Comparison of ENCODE assay signal across 8 mouse cellular contexts in genomic region chr10:88886114-88886513, GRCm38 (mm10). TPM values are rescaled to one million over a fixed set of nuclear protein-coding genes. Genes with fewer than 3 reads are reported as not detected.
DNase-seq lines count a peak whose midpoint lies in the region; ATAC-seq and TF ChIP-seq lines count a peak whose summit lies in the region.

No protein-coding gene starts in this region.

- H3K27me3 ChIP-seq in heart, postnatal 0 days (ENCODE audit: control insufficient read depth, insufficient read depth, low read length): peaks cover 19% of the 10 kb centered on the region
- peaks cover 7% of the 10 kb centered on the region for H3K27me3 ChIP-seq in heart, adult 2 months (ENCODE audit: control insufficient read depth, insufficient read depth, low read length)
- H3K27me3 ChIP-seq in hindbrain, embryonic 10.5 days (ENCODE audit: insufficient read depth, poor library complexity, severe bottlenecking): peaks cover 30% of the 10 kb centered on the region
- H3K27me3 ChIP-seq in midbrain, embryonic 14.5 days (ENCODE audit: control insufficient read depth, insufficient read depth, low read length): peaks cover 19% of the 10 kb centered on the region

- H3K9me3 ChIP-seq in heart, postnatal 0 days (replicated peaks; ENCODE audit: control insufficient read depth, low read length): no peaks in the 10 kb centered on the region
- H3K9me3 ChIP-seq in hindbrain, embryonic 10.5 days: peaks cover 3% of the 10 kb centered on the region; the same call in 1 of the 2 replicates
- no peaks in the 10 kb centered on the region for H3K9me3 ChIP-seq in midbrain, embryonic 14.5 days (ENCODE audit: control insufficient read depth, low read length)

- no peak for TF ChIP-seq POLR2A in heart, adult 2 months (IDR thresholded peaks at IDR 0.05; ENCODE audit: insufficient read depth, low read depth, low read length)
- TF ChIP-seq POLR2A in cortical plate, adult 2 months (IDR thresholded peaks at IDR 0.05; ENCODE audit: extremely low read depth, insufficient read depth, low read length): no peak

- 0 out of 2 replicates have a peak, but pooled peaks cover 3% of the 10 kb centered on the region for H3K4me1 ChIP-seq in heart, postnatal 0 days (ENCODE audit: control insufficient read depth, insufficient read depth)
- no peaks in the 10 kb centered on the region for H3K4me1 ChIP-seq in heart, adult 2 months (ENCODE audit: control insufficient read depth, insufficient read depth, low read length)
- no peaks in the 10 kb centered on the region for H3K4me1 ChIP-seq in cortical plate, adult 2 months (ENCODE audit: control insufficient read depth, insufficient read depth, low read length)
- H3K4me1 ChIP-seq in hindbrain, embryonic 10.5 days (replicated peaks): peaks cover 10% of the 10 kb centered on the region
- peaks cover 3% of the 10 kb centered on the region; the same call in 1 of the 2 replicates for H3K4me1 ChIP-seq in midbrain, embryonic 14.5 days (ENCODE audit: control insufficient read depth, insufficient read depth, low read length)

- no peaks in the 10 kb centered on the region for H3K79me2 ChIP-seq in heart, adult 2 months (replicated peaks; ENCODE audit: control insufficient read depth, insufficient read depth, low read length)

- H3K36me3 ChIP-seq in heart, postnatal 0 days (replicated peaks; ENCODE audit: control insufficient read depth, insufficient read depth, low read length): no peaks in the 10 kb centered on the region
- no peaks in the 10 kb centered on the region for H3K36me3 ChIP-seq in heart, adult 2 months (ENCODE audit: control insufficient read depth, insufficient read depth, low read length)
- H3K36me3 ChIP-seq in hindbrain, embryonic 10.5 days: no peaks in the 10 kb centered on the region
- H3K36me3 ChIP-seq in midbrain, embryonic 14.5 days (ENCODE audit: control insufficient read depth, insufficient read depth, low read length): no peaks in the 10 kb centered on the region

- ATAC-seq in heart, postnatal 0 days (ENCODE audit: insufficient read depth, low read depth): no peak
- ATAC-seq in midbrain, embryonic 14.5 days (ENCODE audit: low FRiP score, low TSS enrichment): peak; percentile 11; the same call in 1 of the 2 replicates

- TF ChIP-seq CTCF in heart, postnatal 0 days (IDR thresholded peaks at IDR 0.05; ENCODE audit: low read depth): no peak
- no peak for TF ChIP-seq CTCF in heart, adult 2 months (IDR thresholded peaks at IDR 0.05)
- no peak for TF ChIP-seq CTCF in cortical plate, adult 2 months (IDR thresholded peaks at IDR 0.05; ENCODE audit: extremely low read depth, insufficient read depth, low read length)

- intact Hi-C loops in heart, adult 2 months (cut with DNase I): no loop called here

- H3K4me2 ChIP-seq in heart, postnatal 0 days (ENCODE audit: low read depth, low read length): peak overlapping the region; percentile 42
- peak overlapping the region; percentile 60 for H3K4me2 ChIP-seq in midbrain, embryonic 14.5 days (ENCODE audit: low read length)

- 2% methylated on average over 32 of the region's 32 CpGs for WGBS in heart, postnatal 0 days
- WGBS in heart, adult 2 months: 4% methylated on average over 32 of the region's 32 CpGs
- 2% methylated on average over 32 of the region's 32 CpGs for WGBS in hindbrain, embryonic 10.5 days
- 2% methylated on average over 32 of the region's 32 CpGs for WGBS in midbrain, embryonic 14.5 days

- H3K27ac ChIP-seq in heart, postnatal 0 days (ENCODE audit: low read depth): no peak overlapping the region
- no peak overlapping the region for H3K27ac ChIP-seq in heart, adult 2 months
- no peak overlapping the region for H3K27ac ChIP-seq in cortical plate, adult 2 months (ENCODE audit: insufficient read depth, low read length)
- H3K27ac ChIP-seq in hindbrain, embryonic 10.5 days: no peak overlapping the region
- H3K27ac ChIP-seq in midbrain, embryonic 14.5 days (replicated peaks; ENCODE audit: low read depth, low read length): no peak overlapping the region

- no peak for TF ChIP-seq EP300 in heart, postnatal 0 days (IDR thresholded peaks at IDR 0.05; ENCODE audit: low read depth)
- no peak for TF ChIP-seq EP300 in heart, adult 2 months (IDR thresholded peaks at IDR 0.05; ENCODE audit: insufficient read depth, low read depth, low read length)

- H3K4me3 ChIP-seq in heart, postnatal 0 days (ENCODE audit: low read depth, low read length): peak overlapping the region; percentile 21
- H3K4me3 ChIP-seq in heart, adult 2 months: no peak overlapping the region
- peak overlapping the region; percentile 15; the same call in 1 of the 2 replicates for H3K4me3 ChIP-seq in cortical plate, adult 2 months (ENCODE audit: insufficient read depth, low read length)
- peak overlapping the region; percentile 51 for H3K4me3 ChIP-seq in hindbrain, embryonic 10.5 days
- H3K4me3 ChIP-seq in midbrain, embryonic 14.5 days (replicated peaks; ENCODE audit: low read depth, low read length): peak overlapping the region; percentile 33

- DNase-seq in heart, postnatal 0 days (ENCODE audit: low spot score): no peak
- no peak for DNase-seq in heart, adult 2 months
- DNase-seq in hindbrain, embryonic 10.5 days (ENCODE audit: low spot score): peak; percentile 13
- DNase-seq in midbrain, embryonic 14.5 days: peak; percentile 3
- no peak for DNase-seq in right cerebral cortex, postnatal 14 days
- DNase-seq in layer of hippocampus, postnatal 14 days (ENCODE audit: low spot score in 2 of 2): no peak
- no peak for DNase-seq in cerebellum, adult 11 months

- no peak overlapping the region for H3K9ac ChIP-seq in heart, postnatal 0 days (replicated peaks; ENCODE audit: low read depth, low read length)
- no peak overlapping the region for H3K9ac ChIP-seq in heart, adult 2 months (ENCODE audit: low read depth, low read length)
- H3K9ac ChIP-seq in midbrain, embryonic 14.5 days (replicated peaks; ENCODE audit: low read length): no peak overlapping the region; the same call in 1 of the 2 replicates

RNA-seq across cellular contexts. Expression of gene Slc5a8, which starts 0.3 kb away (rescaled TPM):
- not detected in 2 replicates for total RNA-seq in heart, postnatal 0 days (2014; rRNA removed; ENCODE audit: low replicate concordance)
- polyA plus RNA-seq in heart, postnatal 0 days (2015; fragmentation: Nextera tagmentation; extraction: Ambion mirVana): 0.10 TPM in 1 of 2 replicates, not detected in the other
- total RNA-seq in heart, adult 2 months (2021): not detected
- 0.23 TPM in 1 of 2 replicates, not detected in the other for polyA plus RNA-seq in heart, adult 2 months (2012; rRNA removed)
- polyA plus RNA-seq in cortical plate, adult 2 months (2012; rRNA removed): 0.04 TPM in 1 of 2 replicates, not detected in the other
- polyA plus RNA-seq in hindbrain, embryonic 10.5 days (2016; fragmentation: Nextera tagmentation; extraction: Ambion mirVana): 0.05 TPM in 1 of 2 replicates, not detected in the other
- 0.05 and 0.07 TPM in 2 replicates for polyA plus RNA-seq in midbrain, embryonic 14.5 days (2014; fragmentation: Nextera tagmentation; extraction: Ambion mirVana)
- total RNA-seq in layer of hippocampus, postnatal 14 days (2021): under 1 TPM in 1 of 2 experiments, not detected in 1; 0.07 TPM

RNA-seq across cellular contexts. Expression of gene Utp20, which starts 59.5 kb away (rescaled TPM):
- 3.8 and 6.5 TPM in 2 replicates for total RNA-seq in heart, postnatal 0 days (2014; rRNA removed; ENCODE audit: low replicate concordance)
- polyA plus RNA-seq in heart, postnatal 0 days (2015; fragmentation: Nextera tagmentation; extraction: Ambion mirVana): 4.6 and 5.0 TPM in 2 replicates
- total RNA-seq in heart, adult 2 months (2021): 10 to 100 TPM; 11.1 to 12.8 TPM
- polyA plus RNA-seq in heart, adult 2 months (2012; rRNA removed): 3.4 and 6.5 TPM in 2 replicates
- polyA plus RNA-seq in cortical plate, adult 2 months (2012; rRNA removed): 18.0 and 18.7 TPM in 2 replicates
- polyA plus RNA-seq in hindbrain, embryonic 10.5 days (2016; fragmentation: Nextera tagmentation; extraction: Ambion mirVana): 16.6 and 22.8 TPM in 2 replicates
- polyA plus RNA-seq in midbrain, embryonic 14.5 days (2014; fragmentation: Nextera tagmentation; extraction: Ambion mirVana): 10.3 and 12.7 TPM in 2 replicates
- 10 to 100 TPM; 20.0 to 23.1 TPM for total RNA-seq in layer of hippocampus, postnatal 14 days (2021)

Comparison
In these comparisons a context has a peak if more than half of its experiments do, and no peak if none do; other contexts are left out.
1. DNase-seq: peak in hindbrain, embryonic 10.5 days (single experiment) and midbrain, embryonic 14.5 days (single experiment); none in heart, postnatal 0 days (single experiment), heart, adult 2 months (0 of 2), right cerebral cortex, postnatal 14 days (single experiment), layer of hippocampus, postnatal 14 days (0 of 2) and cerebellum, adult 11 months (single experiment).